Mouse (Mus musculus) urinary bladder, adult 2 months (tissue): ENCODE results near the gene Fam102a. TPM values are rescaled to one million over a fixed set of nuclear protein-coding genes. Genes with fewer than 3 reads are reported as not detected.

Experiments used
- DNase-seq: peaks from one replicate; pipeline ENCODE4 v3.0.0; 2022; ENCODE audit warnings: low spot score
- polyA plus RNA-seq: library from polyadenylated mRNA; depleted of rRNA; stranded (reverse); fragments of >200 nt; gene quantifications from 2 replicates; pipeline ENCODE4 v1.2.3, GENCODE M21; 2012

The Fam102a gene
- polyA plus RNA-seq, 1 experiment, result 17.1 TPM

DNA sequence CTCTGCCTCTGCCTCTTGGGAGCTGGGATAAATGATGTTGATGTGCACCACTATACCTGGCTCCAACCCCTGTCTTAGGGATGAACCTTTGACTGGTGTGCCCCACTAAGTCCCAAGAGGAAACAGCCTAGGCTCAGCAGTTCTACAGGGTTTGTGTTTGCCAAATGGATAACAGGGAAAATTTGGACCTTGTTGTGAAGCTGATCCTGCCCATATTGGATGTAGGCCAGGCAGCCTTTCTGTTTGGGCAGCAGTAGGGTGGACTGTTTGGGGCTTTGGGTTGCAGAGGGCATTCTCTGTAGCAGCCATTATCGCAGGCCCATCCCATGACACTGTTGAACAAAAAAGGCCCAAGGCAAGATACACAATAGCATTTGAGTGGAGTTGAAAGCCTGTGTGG lies 11.8 kb downstream of the Fam102a start:
- no peak for DNase-seq

DNA sequence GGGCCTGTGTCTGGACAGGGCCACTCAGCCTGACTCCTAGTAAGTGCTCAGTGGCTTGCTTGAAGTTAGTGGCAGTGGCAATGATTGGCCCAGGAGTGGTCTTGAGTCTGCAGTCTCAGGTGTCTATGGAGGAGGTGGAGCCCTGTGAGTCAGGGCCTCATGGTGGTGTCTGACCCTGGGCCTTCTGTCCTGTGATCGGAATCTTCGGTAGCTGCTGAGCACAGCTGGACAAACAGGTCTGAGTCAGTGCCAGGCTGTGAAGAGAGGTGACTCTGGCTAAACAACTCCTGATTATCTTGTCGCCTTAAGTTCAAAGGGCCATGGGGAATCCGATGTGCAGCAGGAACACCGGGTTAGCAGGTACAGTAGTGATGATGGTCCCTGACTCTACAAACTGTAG lies 12.2 kb downstream of the Fam102a start:
- no peak for DNase-seq

DNA sequence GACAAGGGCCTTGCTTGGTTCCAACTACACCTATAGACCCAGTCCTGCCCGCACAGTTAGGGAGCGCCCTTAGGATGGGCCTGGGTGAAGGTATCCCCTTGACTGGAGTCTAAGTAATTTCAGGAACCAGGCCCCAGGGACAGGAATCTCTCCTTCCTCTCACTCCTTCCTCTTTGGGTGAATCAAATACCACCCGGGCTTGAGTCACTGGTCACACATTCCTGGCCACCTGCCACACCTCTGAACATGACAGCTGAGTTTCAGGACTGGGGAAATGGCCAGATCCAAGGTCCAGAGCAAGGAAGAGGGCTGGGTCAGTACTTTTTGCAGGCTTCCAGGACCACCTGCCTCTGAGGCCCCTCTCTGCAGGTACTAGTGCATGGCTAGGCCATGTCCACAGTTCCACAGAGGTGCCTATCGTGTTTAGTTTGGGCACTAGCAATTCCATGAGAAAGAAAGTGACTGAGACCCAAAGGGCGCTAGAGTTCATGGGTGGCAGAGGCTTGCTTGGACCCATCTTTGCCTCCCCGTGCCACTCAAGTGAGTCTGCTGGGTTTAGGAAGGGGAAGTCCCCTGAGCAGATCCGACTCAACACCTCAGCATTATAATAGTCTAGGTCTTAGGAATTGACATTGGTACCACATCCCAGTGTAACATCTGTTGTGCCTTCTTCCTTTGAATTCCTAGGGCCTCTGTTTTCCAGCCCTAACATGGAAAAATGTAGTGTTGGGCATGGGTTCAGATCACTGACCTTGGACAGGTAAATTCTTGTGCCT lies 13.0 kb downstream of the Fam102a start:
- DNase-seq, result no peak

DNA sequence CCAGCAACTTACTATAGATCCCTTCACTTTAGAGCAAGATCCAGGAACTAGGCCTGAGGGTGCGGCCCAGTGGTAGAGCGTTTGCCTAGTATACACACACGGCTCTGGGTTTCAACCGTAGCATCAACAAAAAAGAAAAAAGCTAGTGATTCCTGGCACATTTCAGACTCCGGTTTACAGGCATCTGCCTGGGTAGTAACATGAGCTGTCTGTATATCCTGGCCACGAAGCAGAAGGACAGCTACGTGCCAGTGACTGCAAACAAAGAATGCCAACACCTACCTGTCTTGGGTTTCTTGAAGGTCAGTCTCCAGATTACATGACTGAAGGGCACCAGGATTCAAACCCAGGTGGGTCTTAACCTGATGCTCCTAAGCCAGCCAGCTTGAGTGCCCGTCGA lies 14.0 kb downstream of the Fam102a start:
- DNase-seq, result no peak

DNA sequence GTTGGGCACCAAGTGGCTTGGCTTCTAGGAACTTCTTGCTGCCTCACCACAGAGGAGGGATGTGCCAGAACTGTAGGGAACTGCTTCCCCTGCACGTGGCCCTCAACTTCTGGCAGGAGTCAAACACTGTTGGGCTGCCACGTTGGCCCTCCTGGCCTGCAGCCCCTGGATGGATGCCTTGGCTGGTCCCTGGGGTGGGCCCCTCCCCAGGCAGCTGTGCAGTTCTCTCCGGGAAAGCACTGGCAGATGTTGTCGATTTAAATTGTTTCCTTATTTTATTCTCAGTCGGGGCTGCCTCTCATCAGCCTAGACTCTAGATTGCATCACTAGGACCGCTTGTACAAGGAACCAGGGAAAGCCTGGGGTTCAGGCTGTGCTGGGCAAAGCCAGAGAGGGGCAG lies 14.6 kb downstream of the Fam102a start:
- no peak for DNase-seq

DNA sequence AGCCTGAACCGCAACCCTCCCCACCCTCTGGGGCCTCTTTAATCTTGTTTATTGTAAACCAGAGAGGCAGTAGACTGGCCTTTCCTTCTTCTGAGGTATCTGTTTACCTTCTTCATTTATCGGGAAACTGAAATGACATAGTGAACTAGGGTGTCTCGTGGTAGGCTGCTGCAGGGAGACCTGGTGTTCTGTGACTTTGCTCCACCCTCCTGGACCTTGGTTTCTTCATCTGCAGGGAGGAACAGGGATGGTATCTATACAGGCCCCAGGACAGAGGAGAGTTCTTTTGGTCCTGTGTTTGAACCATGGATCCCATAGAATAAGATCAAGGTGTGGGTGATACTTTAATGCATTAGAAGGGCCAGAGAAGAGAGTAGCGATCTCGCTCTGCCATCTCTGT lies 16.1 kb downstream of the Fam102a start:
- DNase-seq, result no peak

DNA sequence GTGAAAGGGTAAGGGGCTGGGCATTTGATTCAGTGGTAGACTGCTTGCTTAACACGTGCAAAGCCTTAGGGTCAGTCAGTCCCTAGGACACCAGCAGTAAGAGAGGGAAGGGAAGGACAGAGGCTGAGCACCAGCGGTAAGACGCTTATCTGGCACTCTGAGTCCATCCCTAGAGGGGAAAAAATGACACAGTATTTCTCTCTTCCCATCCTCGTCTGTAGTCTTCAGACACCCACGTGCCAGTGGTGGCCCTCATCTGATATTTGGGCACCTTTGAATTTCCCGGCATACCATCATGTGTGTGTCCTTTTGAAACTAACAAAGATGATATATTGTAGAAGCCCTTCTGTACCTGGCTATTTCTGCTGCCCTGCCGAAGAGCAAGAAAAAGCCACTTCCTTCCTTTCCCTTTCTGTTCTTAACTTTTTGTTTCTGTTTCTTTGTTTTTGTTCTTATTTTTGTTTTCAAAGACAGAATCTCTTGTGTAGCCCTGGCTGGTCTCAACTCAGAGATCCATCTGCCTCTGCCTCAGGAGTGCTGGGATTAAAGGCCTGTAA lies 18.5 kb downstream of the Fam102a start:
- no peak for DNase-seq

DNA sequence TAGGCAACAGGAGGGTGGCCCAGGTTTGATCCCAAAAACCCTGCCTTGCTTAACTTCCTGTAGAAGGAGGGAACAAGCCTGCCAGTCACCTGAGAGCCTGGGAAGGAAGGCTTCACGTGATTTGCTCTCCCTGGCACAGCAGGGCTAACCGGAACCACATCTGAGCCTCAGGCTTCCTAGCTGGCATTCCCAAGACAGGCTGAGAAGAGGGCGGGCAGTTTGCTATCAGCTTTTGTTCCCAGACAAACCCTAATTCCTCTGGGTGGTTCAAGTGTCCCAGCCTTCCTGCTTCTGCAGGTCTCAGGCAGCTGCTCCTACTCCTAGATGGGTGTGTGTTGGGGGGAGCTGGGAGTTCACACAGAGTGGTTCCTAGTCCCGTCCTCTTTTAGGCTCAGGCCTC lies 20.4 kb downstream of the Fam102a start:
- no peak for DNase-seq

DNA sequence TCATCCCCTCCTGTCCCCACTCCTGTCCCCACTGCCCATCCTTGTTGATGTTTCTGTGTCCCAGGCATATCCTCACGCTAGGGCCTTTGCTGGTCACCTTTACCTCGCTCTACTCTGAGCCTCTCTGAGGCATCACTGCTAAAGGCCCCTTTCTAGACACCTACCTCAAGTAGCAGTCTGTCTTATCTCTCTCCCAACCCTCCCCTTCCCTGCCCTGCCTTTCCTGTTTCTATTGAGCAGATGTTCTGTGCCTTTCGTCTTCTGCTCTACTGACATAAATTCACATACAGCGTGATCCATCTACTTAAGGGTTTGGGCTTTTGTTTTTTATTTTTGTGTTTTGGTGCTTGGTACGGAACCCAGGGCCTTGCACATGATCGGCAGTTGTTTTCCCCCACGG lies 20.9 kb downstream of the Fam102a start:
- DNase-seq, result no peak

DNA sequence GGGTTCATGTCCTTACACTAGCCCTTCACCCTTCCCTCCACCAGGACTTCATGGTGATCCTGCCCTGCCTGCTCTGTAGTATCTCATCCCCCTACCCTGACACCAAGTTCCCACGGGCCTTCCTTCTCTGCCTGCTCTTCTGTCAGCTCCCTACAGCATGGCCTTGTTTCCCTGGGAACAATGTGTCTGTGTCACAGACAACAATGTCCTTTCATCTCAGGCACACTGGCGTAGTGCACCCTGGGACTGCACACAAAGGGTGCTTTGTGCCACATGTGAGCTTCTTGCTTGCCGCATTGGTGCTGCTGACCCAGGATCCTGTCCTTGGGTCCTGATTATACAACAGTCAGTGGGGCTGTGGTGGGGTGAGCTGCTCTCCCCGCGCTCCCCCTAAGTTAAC lies 24.4 kb downstream of the Fam102a start:
- DNase-seq, result no peak

DNA sequence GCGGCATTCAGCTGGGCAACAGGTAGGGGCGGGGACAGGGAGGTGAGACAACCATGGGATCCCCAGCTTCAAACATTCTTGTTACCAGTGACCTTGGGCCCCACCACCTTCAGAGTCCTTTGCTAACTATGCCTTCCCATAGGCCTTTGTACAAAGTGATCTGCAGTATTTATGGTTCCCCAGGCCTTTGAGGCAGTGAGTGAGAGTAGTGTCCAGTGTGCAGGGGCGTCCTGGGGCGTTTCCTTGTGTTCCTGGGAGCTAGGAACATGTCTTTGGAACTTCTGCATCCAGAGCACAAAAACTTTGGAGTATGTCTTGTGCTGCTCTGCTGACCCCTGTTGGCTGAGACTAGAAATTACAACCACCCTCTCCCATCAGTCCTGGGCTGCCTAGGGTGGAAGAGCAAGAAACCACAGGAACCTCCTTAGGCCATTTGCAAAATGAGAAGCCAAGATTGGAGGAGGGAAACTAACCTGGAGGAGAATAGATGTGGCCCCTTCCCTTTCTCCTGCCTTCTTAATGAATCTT lies 31.5 kb downstream of the Fam102a start:
- DNase-seq, result no peak

DNA sequence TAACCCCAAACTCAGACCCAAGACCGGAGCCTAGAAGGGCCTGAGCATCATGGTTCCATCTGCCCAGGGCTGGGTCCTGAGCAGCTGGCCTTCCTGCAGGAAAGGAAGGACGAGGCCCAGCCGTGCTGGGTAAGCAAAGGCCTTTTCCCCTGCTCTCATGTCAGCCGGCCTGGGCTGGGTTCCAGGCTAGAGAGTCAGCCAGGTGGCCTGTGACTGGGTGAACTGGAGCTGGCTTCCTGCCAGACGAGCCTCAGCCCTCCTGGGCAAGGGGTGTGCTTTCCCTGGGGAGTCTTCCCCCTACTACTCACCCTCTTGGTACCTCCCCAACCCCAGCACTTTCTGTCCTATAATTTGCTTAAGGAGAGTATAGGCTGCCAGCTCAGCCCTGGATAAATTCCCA lies 33.0 kb downstream of the Fam102a start:
- DNase-seq, result no peak

DNA sequence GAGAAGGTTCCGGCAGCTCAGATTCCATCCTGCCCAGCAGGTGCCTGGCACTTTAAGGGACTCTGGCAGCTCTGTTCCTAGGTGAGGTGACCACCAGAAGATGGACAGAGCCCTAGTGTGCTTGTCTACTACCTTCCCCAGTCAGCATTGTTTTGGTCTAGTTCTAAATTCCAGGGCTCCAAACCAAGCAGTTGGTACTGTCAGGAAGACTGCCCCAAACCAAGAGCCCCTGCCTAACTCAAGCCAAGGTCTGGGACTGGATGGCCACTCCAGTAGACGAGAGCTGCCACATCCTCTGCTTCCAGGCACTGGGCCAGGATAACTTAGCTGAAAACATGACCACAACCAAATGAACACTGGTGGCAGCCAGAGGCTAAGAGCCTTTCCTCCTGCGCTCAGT lies 33.8 kb downstream of the Fam102a start:
- no peak for DNase-seq

DNA sequence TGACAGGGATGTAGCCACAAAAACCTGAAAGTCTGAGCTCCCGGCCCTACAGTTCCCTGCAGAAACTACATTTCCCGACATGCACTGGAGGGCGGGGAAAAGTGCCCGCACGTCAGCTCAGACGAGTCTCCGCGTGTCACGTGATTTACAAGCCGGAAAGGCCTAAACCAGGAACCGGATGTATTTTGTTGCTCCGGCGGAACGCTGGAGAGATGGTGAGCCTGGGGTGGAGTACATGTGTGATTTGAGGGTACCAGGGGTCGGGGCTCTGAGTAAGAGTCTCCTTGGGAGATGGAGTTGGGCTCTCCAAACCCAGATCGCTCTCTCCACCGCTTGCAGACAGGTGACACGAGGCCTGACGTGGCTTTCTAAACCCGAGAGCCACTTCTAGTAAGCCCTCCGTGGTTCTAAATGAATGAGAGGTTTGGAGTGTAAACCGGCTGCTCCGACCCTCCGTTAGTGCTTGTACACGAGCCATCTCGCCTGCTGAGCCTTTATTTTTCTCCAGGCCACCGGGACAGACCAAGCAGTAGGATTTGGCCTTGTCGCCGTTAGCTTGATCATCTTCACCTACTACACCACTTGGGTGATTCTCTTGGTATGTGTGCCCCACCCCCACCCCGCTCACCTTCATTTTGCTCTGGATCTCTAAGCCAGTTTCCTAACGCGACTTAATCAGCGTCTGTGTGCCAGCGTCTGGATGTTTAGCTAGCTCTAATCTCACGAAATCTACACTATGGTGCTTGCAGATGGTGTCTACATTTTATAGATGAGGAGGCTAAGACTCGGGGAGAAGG lies 35.8 kb downstream of the Fam102a start, which contains the start of gene Dpm2:
Dpm2 (plus strand) TSS at position 161 of the 797 bp plus-strand sequence.
- peak; percentile 64 for DNase-seq

DNA sequence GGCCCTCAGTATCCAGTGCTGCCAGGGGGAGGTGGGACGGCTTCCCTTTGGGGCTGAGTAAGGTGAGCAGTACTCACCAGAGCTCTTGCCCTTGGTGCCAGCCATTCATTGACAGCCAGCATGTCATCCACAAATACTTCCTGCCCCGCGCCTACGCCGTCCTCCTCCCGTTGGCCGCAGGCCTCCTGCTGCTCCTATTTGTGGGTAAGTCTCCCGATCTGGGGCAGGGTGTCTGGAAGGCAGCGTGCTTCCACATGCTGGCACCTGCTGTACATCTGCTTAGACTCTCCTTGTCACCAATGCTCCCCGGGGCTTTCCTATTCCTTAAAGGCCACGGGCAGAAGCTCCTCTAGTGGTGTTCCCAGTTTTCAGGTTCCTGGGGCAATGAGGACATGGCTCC lies 37.1 kb downstream of the Fam102a start:
- DNase-seq, result no peak

DNA sequence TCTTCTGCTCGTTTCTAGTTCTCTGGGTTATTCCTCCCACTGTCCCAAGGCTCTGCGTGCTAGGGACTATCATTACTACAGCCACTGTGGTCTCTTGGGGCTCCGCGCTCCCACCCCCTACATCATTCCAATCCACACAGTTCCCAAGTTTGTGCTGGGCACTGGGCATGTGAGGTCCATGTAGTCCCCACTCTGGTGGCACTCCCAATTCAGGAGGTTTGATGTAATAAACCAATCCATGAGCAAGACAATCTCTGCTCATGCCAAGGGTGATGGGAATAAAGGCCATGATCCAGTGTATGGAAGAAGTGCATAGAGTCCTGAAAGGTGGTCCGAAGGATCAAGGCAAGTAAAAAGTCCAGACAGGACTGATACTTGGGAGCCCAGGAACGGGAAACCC lies 39.4 kb downstream of the Fam102a start, which contains the start of gene Pip5kl1:
Pip5kl1 (plus strand) TSS at position 301 of the 400 bp plus-strand sequence.
- DNase-seq, result no peak

DNA sequence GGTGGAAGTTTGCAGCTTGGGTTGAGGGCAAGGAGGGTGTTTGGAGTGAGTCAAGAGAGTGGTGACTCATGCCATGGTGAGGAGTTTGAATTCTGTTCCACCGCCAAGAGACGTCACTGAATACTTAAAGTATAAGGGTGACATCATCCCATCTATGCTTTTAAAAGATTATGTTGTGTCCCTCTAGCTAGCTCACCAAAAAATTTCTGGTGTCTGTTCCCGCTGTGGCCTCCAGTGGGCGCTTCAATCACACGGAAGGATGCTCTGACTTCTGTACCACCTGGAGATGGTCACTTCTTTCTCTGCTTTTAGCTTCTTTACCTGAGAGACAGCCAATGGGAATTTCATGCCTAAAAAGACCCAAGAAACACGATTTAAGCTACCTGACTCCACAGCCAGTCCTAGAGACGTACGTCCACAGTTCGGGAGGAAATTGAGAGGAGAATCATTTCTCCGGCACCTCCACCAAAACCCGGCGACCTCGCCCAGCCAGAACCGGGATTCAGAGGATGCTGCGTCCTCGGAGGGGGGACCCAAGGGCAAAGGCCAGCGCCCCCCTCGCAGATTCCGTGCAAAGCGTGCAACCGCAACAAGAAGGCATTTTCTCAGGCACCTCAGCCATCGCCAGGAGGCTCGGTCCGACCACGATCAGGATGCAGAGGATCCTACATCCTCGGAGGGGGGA lies 39.9 kb downstream of the Fam102a start:
- no peak for DNase-seq

DNA sequence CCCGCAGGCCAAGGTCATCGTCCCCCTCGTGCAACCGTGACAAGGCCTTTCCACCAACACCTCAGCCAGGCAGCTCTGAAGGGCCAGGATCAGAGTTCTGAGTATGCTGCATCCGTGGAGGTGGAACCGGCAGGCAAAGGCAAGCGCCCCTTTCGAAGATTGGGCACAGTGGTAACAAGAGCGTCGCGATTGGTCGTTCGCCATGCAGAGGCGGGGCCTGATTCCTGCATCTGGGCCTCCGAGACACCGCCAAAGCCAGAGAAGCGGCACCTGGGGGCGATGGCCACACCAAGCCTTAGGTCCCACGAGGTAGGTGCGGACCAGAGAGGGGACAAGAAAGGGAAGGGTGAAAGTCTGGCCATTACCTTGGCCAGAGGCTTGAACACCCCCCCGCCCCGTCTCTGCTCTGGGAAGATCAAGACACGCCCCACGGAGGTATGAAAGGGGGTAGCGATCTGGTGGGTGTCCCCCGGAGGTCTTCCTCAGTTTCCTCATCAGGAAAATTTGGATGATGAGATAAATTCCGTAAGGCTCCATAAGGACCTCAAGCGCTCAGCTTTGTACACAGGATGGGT lies 40.5 kb downstream of the Fam102a start, which contains the start of gene 9430097D07Rik:
9430097D07Rik (minus strand) TSS at position 99 of the 575 bp plus-strand sequence.
- DNase-seq, result no peak

DNA sequence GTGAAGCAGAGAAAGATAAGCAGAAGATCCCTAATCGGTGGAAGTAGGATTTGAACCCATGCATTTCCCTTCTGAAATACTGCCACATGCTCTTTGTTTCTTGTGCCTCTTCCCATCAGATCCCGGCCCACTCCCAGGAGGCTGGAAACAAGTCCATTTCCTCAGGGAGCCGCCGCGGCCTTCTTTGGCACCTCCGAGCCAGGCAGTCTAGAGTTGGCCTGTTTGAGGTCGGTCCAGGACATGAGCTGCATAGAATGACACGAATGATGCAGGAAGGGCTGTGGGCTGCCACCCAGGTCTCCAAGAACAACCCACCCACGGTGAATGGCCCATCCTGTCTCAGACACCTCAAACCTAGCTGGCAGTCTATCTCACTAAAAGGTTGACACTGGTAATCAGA lies 41.4 kb downstream of the Fam102a start:
- DNase-seq, result no peak

DNA sequence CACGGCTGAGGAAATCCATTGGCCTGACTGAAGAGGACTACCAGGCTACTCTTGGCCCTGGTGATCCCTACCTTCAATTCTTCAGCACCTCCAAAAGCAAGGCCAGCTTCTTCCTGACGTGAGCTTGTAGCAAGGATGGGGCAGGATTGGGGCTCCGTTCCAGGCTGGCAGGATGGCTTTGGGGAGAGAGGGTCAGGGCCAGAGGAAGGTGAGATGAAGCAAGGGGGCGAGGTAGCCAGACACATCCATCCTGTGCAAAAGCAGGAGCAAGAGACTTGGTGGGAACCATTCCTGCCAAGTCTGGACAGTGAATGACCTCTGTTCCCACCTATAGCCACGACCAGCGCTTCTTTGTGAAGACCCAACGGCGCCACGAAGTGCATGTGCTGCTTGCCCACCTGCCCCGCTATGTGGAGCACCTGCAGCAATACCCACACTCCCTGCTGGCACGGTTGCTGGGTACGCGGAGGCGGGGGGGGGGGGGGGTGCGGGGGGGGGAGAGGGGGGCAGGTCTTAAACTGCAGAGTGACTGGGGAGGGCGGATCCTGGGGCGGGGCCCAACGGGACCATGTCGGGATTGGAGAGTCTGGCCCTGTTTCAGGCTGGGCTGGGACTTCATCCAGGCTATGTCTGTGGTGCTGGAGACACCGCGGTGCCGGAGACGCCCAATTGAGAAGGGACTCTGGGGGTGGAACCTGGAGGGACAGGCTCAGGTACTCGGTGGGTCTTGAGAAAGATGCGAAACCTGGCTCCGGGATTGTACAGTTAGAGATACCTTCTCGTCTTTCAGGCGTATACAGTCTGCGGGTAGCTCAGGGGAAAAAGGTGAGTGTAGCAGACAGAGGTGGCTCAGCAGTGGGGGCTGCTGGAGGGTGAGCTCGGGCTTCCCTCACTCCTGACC lies 43.3 kb downstream of the Fam102a start:
- no peak for DNase-seq
